Mouse (Mus musculus): ENCODE results near the gene Iqsec1. TPM values are rescaled to one million over a fixed set of nuclear protein-coding genes. Genes with fewer than 3 reads are reported as not detected.

Gene Iqsec1
- polyA plus RNA-seq, 1 experiment = 124 TPM

GRCm38 (mm10) chr6:90984101-90984500 lies 4.4 kb downstream of the Iqsec1 start:
- Histone ChIP-seq H3K27ac (ENCODE audit: control insufficient read depth, insufficient read depth, low read length) (no peak overlapping the region), H3K4me3 (ENCODE audit: control insufficient read depth, insufficient read depth, low read length) (no peak overlapping the region), H3K36me3 (ENCODE audit: control insufficient read depth, insufficient read depth, low read length) (no peaks in the 10 kb centered on the region), H3K27me3 (ENCODE audit: control insufficient read depth, insufficient read depth, low read length) (peaks cover 12% of the 10 kb centered on the region), H3K4me1 (replicated peaks; ENCODE audit: control insufficient read depth, insufficient read depth, low read length) (peaks cover 14% of the 10 kb centered on the region)
- WGBS = 60% methylated on average over 3 of the region's 3 CpGs
- DNase-seq = no peak
- no peak for TF ChIP-seq CTCF (IDR thresholded peaks at IDR 0.05; ENCODE audit: borderline replicate concordance, control insufficient read depth, extremely low read depth, insufficient read depth, low read length, poor library complexity)
- no peak for TF ChIP-seq POLR2A (IDR thresholded peaks at IDR 0.05; ENCODE audit: control insufficient read depth, extremely low read depth, insufficient read depth, low read length, poor library complexity)

GRCm38 (mm10) chr6:90974279-90974678 lies 14.2 kb downstream of the Iqsec1 start:
- DNase-seq = no peak
- Histone ChIP-seq H3K27ac (ENCODE audit: control insufficient read depth, insufficient read depth, low read length) (no peak overlapping the region), H3K27me3 (ENCODE audit: control insufficient read depth, insufficient read depth, low read length) (no peaks in the 10 kb centered on the region), H3K4me1 (replicated peaks; ENCODE audit: control insufficient read depth, insufficient read depth, low read length) (no peaks in the 10 kb centered on the region), H3K36me3 (ENCODE audit: control insufficient read depth, insufficient read depth, low read length) (no peaks in the 10 kb centered on the region), H3K4me3 (ENCODE audit: control insufficient read depth, insufficient read depth, low read length) (no peak overlapping the region)
- no peak for TF ChIP-seq CTCF (IDR thresholded peaks at IDR 0.05; ENCODE audit: borderline replicate concordance, control insufficient read depth, extremely low read depth, insufficient read depth, low read length, poor library complexity)
- no peak for TF ChIP-seq POLR2A (IDR thresholded peaks at IDR 0.05; ENCODE audit: control insufficient read depth, extremely low read depth, insufficient read depth, low read length, poor library complexity)
- 94% methylated on average over 2 of the region's 2 CpGs for WGBS

GRCm38 (mm10) chr6:90969341-90969871 lies 19.1 kb downstream of the Iqsec1 start:
- H3K27ac ChIP-seq (ENCODE audit: control insufficient read depth, insufficient read depth, low read length) = no peak overlapping the region
- WGBS = 7% methylated on average over 2 of the region's 2 CpGs

GRCm38 (mm10) chr6:90953349-90953748 lies 35.1 kb downstream of the Iqsec1 start:
- TF ChIP-seq CTCF (IDR thresholded peaks at IDR 0.05; ENCODE audit: borderline replicate concordance, control insufficient read depth, extremely low read depth, insufficient read depth, low read length, poor library complexity) (no peak), POLR2A (IDR thresholded peaks at IDR 0.05; ENCODE audit: control insufficient read depth, extremely low read depth, insufficient read depth, low read length, poor library complexity) (no peak)
- DNase-seq = no peak
- Histone ChIP-seq H3K4me1 (replicated peaks; ENCODE audit: control insufficient read depth, insufficient read depth, low read length) (no peaks in the 10 kb centered on the region), H3K36me3 (ENCODE audit: control insufficient read depth, insufficient read depth, low read length) (no peaks in the 10 kb centered on the region), H3K27me3 (ENCODE audit: control insufficient read depth, insufficient read depth, low read length) (no peaks in the 10 kb centered on the region), H3K27ac (ENCODE audit: control insufficient read depth, insufficient read depth, low read length) (no peak overlapping the region), H3K4me3 (ENCODE audit: control insufficient read depth, insufficient read depth, low read length) (no peak overlapping the region)
- 70% methylated on average over 4 of the region's 4 CpGs for WGBS

More at GRCm38 (mm10) chr6:90969341-90969871, 19.1 kb downstream of the Iqsec1 start:
- Histone ChIP-seq H3K36me3 (ENCODE audit: control insufficient read depth, insufficient read depth, low read length) (no peaks in the 10 kb centered on the region), H3K4me1 (replicated peaks; ENCODE audit: control insufficient read depth, insufficient read depth, low read length) (no peaks in the 10 kb centered on the region), H3K27me3 (ENCODE audit: control insufficient read depth, insufficient read depth, low read length) (no peaks in the 10 kb centered on the region), H3K4me3 (ENCODE audit: control insufficient read depth, insufficient read depth, low read length) (no peak overlapping the region)
- TF ChIP-seq POLR2A (IDR thresholded peaks at IDR 0.05; ENCODE audit: control insufficient read depth, extremely low read depth, insufficient read depth, low read length, poor library complexity) = no peak
- TF ChIP-seq CTCF (IDR thresholded peaks at IDR 0.05; ENCODE audit: borderline replicate concordance, control insufficient read depth, extremely low read depth, insufficient read depth, low read length, poor library complexity) = no peak
- no peak for DNase-seq

- Histone ChIP-seq H3K27me3 (ENCODE audit: control insufficient read depth, insufficient read depth, low read length) (no peaks in the 10 kb centered on the region), H3K27ac (ENCODE audit: control insufficient read depth, insufficient read depth, low read length) (no peak overlapping the region), H3K36me3 (ENCODE audit: control insufficient read depth, insufficient read depth, low read length) (no peaks in the 10 kb centered on the region), H3K4me1 (replicated peaks; ENCODE audit: control insufficient read depth, insufficient read depth, low read length) (no peaks in the 10 kb centered on the region), H3K4me3 (ENCODE audit: control insufficient read depth, insufficient read depth, low read length) (no peak overlapping the region)
- no peak for DNase-seq
- no peak for TF ChIP-seq CTCF (IDR thresholded peaks at IDR 0.05; ENCODE audit: borderline replicate concordance, control insufficient read depth, extremely low read depth, insufficient read depth, low read length, poor library complexity)
- TF ChIP-seq POLR2A (IDR thresholded peaks at IDR 0.05; ENCODE audit: control insufficient read depth, extremely low read depth, insufficient read depth, low read length, poor library complexity) = no peak
- WGBS = 42% methylated on average over 2 of the region's 2 CpGs
Measured at GRCm38 (mm10) chr6:90950936-90951335, 37.5 kb downstream of the Iqsec1 start.

- 95% methylated on average over 1 of the region's 1 CpGs for WGBS
- no peak for DNase-seq
- H3K27me3 ChIP-seq (ENCODE audit: control insufficient read depth, insufficient read depth, low read length) = no peaks in the 10 kb centered on the region
Measured at GRCm38 (mm10) chr6:90948097-90948496, 40.4 kb downstream of the Iqsec1 start.

More at GRCm38 (mm10) chr6:90948097-90948496, 40.4 kb downstream of the Iqsec1 start:
- Histone ChIP-seq H3K4me1 (replicated peaks; ENCODE audit: control insufficient read depth, insufficient read depth, low read length) (no peaks in the 10 kb centered on the region), H3K27ac (ENCODE audit: control insufficient read depth, insufficient read depth, low read length) (no peak overlapping the region), H3K4me3 (ENCODE audit: control insufficient read depth, insufficient read depth, low read length) (no peak overlapping the region), H3K36me3 (ENCODE audit: control insufficient read depth, insufficient read depth, low read length) (no peaks in the 10 kb centered on the region)
- TF ChIP-seq CTCF (IDR thresholded peaks at IDR 0.05; ENCODE audit: borderline replicate concordance, control insufficient read depth, extremely low read depth, insufficient read depth, low read length, poor library complexity) = no peak
- TF ChIP-seq POLR2A (IDR thresholded peaks at IDR 0.05; ENCODE audit: control insufficient read depth, extremely low read depth, insufficient read depth, low read length, poor library complexity) = no peak
